Mouse (Mus musculus) spleen, postnatal 4 days (tissue): Measurements from ENCODE around the gene Atp2b2.

Experiments
- DNase-seq, 2 experiments: peaks; one replicate each; pipeline ENCODE4 v3.0.0; 2022; ENCODE audit warnings: low spot score in 2 of 2

Gene Atp2b2

GRCm38 (mm10) chr6:113792368-113792767 lies 250.0 kb downstream of the Atp2b2 start:
- no peak for DNase-seq

GRCm38 (mm10) chr6:113791012-113791411 lies 251.4 kb downstream of the Atp2b2 start:
- DNase-seq, result no peak

GRCm38 (mm10) chr6:113787459-113787968 lies 254.9 kb downstream of the Atp2b2 start:
- no peak for DNase-seq

- DNase-seq, result no peak
These were observed 256.8 kb downstream of the Atp2b2 start for GRCm38 (mm10) chr6:113785658-113786057.

GRCm38 (mm10) chr6:113778229-113778753 lies 264.1 kb downstream of the Atp2b2 start:
- DNase-seq, result no peak

- no peak for DNase-seq
These were observed 273.6 kb downstream of the Atp2b2 start for GRCm38 (mm10) chr6:113768804-113769203.

- peak in 1 of 2 experiments; percentile 56 for DNase-seq
These were observed 280.8 kb downstream of the Atp2b2 start for GRCm38 (mm10) chr6:113761644-113762043.

- no peak for DNase-seq
These were observed 293.2 kb downstream of the Atp2b2 start for GRCm38 (mm10) chr6:113749119-113749685.

- DNase-seq, result no peak
These were observed 294.1 kb downstream of the Atp2b2 start for GRCm38 (mm10) chr6:113748351-113748750.

GRCm38 (mm10) chr6:113747284-113747683 lies 295.1 kb downstream of the Atp2b2 start:
- no peak for DNase-seq

- no peak for DNase-seq
These were observed 297.3 kb downstream of the Atp2b2 start for GRCm38 (mm10) chr6:113745117-113745516.

GRCm38 (mm10) chr6:113743111-113743510 lies 299.3 kb downstream of the Atp2b2 start:
- no peak for DNase-seq

- no peak for DNase-seq
These were observed 300.1 kb downstream of the Atp2b2 start for GRCm38 (mm10) chr6:113742321-113742720.

- no peak for DNase-seq
These were observed 301.0 kb downstream of the Atp2b2 start for GRCm38 (mm10) chr6:113741425-113741824.

- peak; percentile 86 to 94 for DNase-seq
These were observed 301.9 kb downstream of the Atp2b2 start, which contains the start of gene Sec13 for GRCm38 (mm10) chr6:113740236-113741217. Sec13 (minus strand) TSS chr6:113740743.

GRCm38 (mm10) chr6:113737318-113738046 lies 304.9 kb downstream of the Atp2b2 start:
- no peak for DNase-seq

- DNase-seq, result no peak
These were observed 311.1 kb downstream of the Atp2b2 start for GRCm38 (mm10) chr6:113731296-113731695.

- no peak for DNase-seq
These were observed 314.2 kb downstream of the Atp2b2 start for GRCm38 (mm10) chr6:113728181-113728580.

- DNase-seq, result no peak
These were observed 321.4 kb downstream of the Atp2b2 start for GRCm38 (mm10) chr6:113721061-113721460.

GRCm38 (mm10) chr6:113719878-113720277 lies 322.5 kb downstream of the Atp2b2 start, which contains the start of gene Ghrl:
Ghrl (minus strand) TSS chr6:113719880.
- no peak for DNase-seq

GRCm38 (mm10) chr6:113717541-113717940 lies 324.9 kb downstream of the Atp2b2 start:
- DNase-seq, result no peak

GRCm38 (mm10) chr6:113714797-113715196 lies 327.6 kb downstream of the Atp2b2 start:
- no peak for DNase-seq
